Mouse (Mus musculus): Measurements from ENCODE around the gene Adam12.

Adam12 gene

DNA sequence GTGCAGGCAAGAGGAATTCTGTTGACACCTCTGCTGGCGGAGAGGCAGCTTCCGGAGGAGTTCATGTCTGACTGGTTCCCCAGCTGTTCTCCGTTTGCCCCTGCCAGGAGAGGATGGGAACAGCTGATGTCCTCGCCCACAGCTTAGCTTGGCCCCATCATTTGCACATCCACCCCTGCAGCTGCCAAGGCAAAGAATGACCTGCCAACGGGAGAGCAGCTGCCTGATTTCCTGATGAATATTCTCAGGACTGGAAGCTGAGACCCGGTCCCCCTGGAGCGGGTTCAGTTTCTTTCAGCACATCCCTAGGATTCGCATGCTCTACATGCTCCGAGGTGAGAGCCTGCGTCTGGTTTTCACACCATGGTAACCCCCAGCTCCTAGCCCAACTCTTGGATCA, 24.0 kb downstream of the Adam12 start:
- no peaks in the 10 kb centered on the region for H3K9me3 ChIP-seq (ENCODE audit: low read length)
- H3K4me1 ChIP-seq (replicated peaks; ENCODE audit: low read depth, low read length), result no peaks in the 10 kb centered on the region
- no peak for TF ChIP-seq NANOG (IDR thresholded peaks at IDR 0.05; ENCODE audit: borderline replicate concordance, low read length)
- TF ChIP-seq POU5F1 (IDR thresholded peaks at IDR 0.05; ENCODE audit: borderline replicate concordance, low read length), result no peak
- TF ChIP-seq CTCF (conservative IDR thresholded peaks at IDR 0.05; ENCODE audit: low read length), result no peak
- H3K27me3 ChIP-seq (ENCODE audit: insufficient read depth, low read length), result peaks cover 11% of the 10 kb centered on the region
- H3K4me3 ChIP-seq (replicated peaks; ENCODE audit: low read length), result no peak overlapping the region
- H3K36me3 ChIP-seq (ENCODE audit: insufficient read depth, low read length), result no peaks in the 10 kb centered on the region

DNA sequence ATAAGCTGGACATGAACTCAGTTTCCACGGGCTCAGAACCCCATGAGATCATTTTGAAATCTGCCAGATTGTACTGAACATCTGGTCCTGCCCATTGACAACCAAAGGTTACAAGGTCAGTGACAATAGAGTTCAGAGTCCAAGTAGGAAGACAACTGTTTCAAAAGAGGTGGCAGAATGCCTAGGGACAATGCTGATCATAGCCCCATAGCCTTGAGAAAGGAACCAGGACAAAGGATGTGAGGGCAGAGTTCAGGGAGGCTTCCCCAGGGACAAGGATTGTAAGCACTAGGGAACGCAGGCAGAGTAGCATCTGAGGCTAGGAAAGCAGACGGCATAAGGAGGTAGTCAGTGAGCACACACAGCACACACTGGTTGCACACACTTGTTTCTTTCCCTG, 38.9 kb downstream of the Adam12 start:
- no peak overlapping the region for H3K4me3 ChIP-seq (replicated peaks; ENCODE audit: low read length)
- TF ChIP-seq CTCF (conservative IDR thresholded peaks at IDR 0.05; ENCODE audit: low read length) (no peak), NANOG (IDR thresholded peaks at IDR 0.05; ENCODE audit: borderline replicate concordance, low read length) (no peak), POU5F1 (IDR thresholded peaks at IDR 0.05; ENCODE audit: borderline replicate concordance, low read length) (no peak)
- H3K36me3 ChIP-seq (ENCODE audit: insufficient read depth, low read length), result no peaks in the 10 kb centered on the region
- no peaks in the 10 kb centered on the region for H3K9me3 ChIP-seq (ENCODE audit: low read length)
- no peaks in the 10 kb centered on the region for H3K4me1 ChIP-seq (replicated peaks; ENCODE audit: low read depth, low read length)
- no peaks in the 10 kb centered on the region for H3K27me3 ChIP-seq (ENCODE audit: insufficient read depth, low read length)

DNA sequence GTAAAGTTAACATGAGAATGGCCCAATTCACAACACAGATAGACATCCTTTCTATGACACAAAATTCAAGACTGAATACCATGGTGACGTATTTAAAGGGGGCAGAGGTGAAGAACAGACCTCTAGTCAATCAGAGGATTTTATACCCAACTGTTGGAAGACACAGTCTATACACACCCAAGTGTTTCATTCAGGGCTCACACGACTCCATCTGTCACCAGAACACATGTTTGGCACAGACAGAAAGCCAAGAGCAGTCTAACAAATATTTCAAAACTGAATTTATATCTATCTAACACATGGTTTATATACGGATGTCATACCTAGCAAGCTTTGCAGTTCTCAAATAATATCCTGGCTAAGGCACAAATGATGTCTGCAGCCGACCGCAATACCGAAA, 41.8 kb downstream of the Adam12 start:
- no peak for TF ChIP-seq NANOG (IDR thresholded peaks at IDR 0.05; ENCODE audit: borderline replicate concordance, low read length)
- no peak for TF ChIP-seq POU5F1 (IDR thresholded peaks at IDR 0.05; ENCODE audit: borderline replicate concordance, low read length)
- no peak for TF ChIP-seq CTCF (conservative IDR thresholded peaks at IDR 0.05; ENCODE audit: low read length)

DNA sequence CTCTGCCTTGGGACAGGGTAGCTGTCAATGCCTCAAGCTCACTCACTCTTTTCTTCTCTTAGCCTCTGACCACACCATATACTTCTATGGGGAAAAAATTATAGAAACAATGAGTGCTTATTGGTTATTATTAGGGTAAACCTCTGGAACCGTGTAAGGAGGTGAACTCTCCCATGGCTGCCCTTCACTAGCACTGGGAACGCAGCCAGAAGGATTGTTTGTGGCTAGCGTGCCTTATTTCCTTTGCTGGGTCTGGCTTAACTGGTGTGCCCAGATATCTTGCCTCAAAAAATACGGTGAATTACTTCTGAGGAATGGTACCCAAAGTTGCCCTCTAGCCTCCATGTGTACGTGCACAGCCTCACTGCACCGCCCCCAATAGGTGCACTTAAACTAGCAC, 43.4 kb downstream of the Adam12 start:
- Histone ChIP-seq H3K27me3 (ENCODE audit: insufficient read depth, low read length) (no peaks in the 10 kb centered on the region), H3K9me3 (ENCODE audit: low read length) (peaks cover 6% of the 10 kb centered on the region), H3K36me3 (ENCODE audit: insufficient read depth, low read length) (no peaks in the 10 kb centered on the region), H3K4me1 (replicated peaks; ENCODE audit: low read depth, low read length) (no peaks in the 10 kb centered on the region), H3K4me3 (replicated peaks; ENCODE audit: low read length) (no peak overlapping the region)
- TF ChIP-seq CTCF (conservative IDR thresholded peaks at IDR 0.05; ENCODE audit: low read length) (no peak), POU5F1 (IDR thresholded peaks at IDR 0.05; ENCODE audit: borderline replicate concordance, low read length) (no peak), NANOG (IDR thresholded peaks at IDR 0.05; ENCODE audit: borderline replicate concordance, low read length) (no peak)

More for the DNA sequence above, 41.8 kb downstream of the Adam12 start:
- Histone ChIP-seq H3K27me3 (ENCODE audit: insufficient read depth, low read length) (no peaks in the 10 kb centered on the region), H3K4me1 (replicated peaks; ENCODE audit: low read depth, low read length) (no peaks in the 10 kb centered on the region), H3K36me3 (ENCODE audit: insufficient read depth, low read length) (no peaks in the 10 kb centered on the region), H3K4me3 (replicated peaks; ENCODE audit: low read length) (no peak overlapping the region), H3K9me3 (ENCODE audit: low read length) (peaks cover under 1% of the 10 kb centered on the region)

DNA sequence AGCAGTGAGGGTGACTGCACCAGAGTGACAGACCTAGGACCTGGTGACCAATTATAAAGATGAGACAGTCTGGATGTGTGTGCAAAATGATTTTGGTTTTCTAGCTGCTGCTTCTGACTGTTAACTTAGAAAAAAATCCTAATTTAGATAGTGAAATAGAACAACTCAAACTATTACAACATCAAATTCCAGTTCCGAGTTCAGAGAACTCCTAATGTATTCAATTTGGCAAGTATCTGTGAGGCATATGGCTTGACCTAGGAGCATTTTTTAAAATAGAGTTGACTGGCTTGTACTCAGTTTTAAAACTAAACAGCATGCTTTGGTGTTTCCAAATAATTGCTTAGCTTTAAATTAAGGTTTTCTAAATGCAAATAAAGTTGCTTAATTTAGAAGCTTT, 44.0 kb downstream of the Adam12 start:
- TF ChIP-seq CTCF (conservative IDR thresholded peaks at IDR 0.05; ENCODE audit: low read length) (no peak), NANOG (IDR thresholded peaks at IDR 0.05; ENCODE audit: borderline replicate concordance, low read length) (no peak), POU5F1 (IDR thresholded peaks at IDR 0.05; ENCODE audit: borderline replicate concordance, low read length) (no peak)
- Histone ChIP-seq H3K27me3 (ENCODE audit: insufficient read depth, low read length) (no peaks in the 10 kb centered on the region), H3K4me1 (replicated peaks; ENCODE audit: low read depth, low read length) (no peaks in the 10 kb centered on the region), H3K9me3 (ENCODE audit: low read length) (peaks cover 6% of the 10 kb centered on the region), H3K36me3 (ENCODE audit: insufficient read depth, low read length) (no peaks in the 10 kb centered on the region), H3K4me3 (replicated peaks; ENCODE audit: low read length) (no peak overlapping the region)

DNA sequence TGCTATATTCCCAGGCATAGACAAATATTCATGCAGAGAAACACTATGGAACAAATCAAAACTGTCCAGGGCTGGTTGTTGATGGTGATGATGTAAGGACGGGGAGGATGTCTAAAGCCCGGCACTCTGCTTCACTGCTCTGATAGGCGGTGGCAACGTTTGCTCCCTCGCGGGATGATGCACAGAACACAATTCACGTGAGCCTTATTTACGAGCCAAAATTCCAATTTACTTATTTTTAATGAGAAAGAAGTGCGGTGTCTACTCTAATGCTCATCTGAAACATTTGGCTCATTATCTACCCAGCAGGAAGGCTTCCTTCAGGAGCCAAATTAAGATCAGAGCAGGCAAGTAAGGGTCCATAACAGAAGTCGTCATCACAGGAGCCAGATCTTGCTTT, 45.4 kb downstream of the Adam12 start:
- no peaks in the 10 kb centered on the region for H3K36me3 ChIP-seq (ENCODE audit: insufficient read depth, low read length)
- TF ChIP-seq POU5F1 (IDR thresholded peaks at IDR 0.05; ENCODE audit: borderline replicate concordance, low read length) (no peak), CTCF (conservative IDR thresholded peaks at IDR 0.05; ENCODE audit: low read length) (no peak), NANOG (IDR thresholded peaks at IDR 0.05; ENCODE audit: borderline replicate concordance, low read length) (no peak)
- H3K9me3 ChIP-seq (ENCODE audit: low read length), result peaks cover 6% of the 10 kb centered on the region
- no peaks in the 10 kb centered on the region for H3K27me3 ChIP-seq (ENCODE audit: insufficient read depth, low read length)
- H3K4me3 ChIP-seq (replicated peaks; ENCODE audit: low read length), result no peak overlapping the region
- H3K4me1 ChIP-seq (replicated peaks; ENCODE audit: low read depth, low read length), result no peaks in the 10 kb centered on the region

DNA sequence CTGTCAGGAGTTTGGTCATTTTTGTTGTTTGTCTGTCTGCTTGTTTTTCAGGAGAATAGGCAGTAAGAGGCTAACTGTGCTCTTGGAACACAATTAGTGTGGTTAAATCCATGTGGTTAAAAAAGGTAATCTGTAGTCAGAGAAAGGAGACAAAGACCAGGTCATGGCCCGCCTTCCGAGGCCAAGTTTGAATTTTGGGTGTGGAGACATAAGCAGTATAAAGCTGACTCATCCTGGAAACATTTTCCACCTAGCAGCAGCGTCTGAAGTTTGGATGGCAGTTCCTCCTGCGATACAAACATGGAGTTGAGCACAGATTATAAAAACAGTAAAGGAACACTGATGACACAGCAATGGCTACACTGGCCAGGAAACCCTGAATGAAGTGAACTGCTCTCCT, 46.2 kb downstream of the Adam12 start:
- Histone ChIP-seq H3K36me3 (ENCODE audit: insufficient read depth, low read length) (no peaks in the 10 kb centered on the region), H3K4me3 (replicated peaks; ENCODE audit: low read length) (no peak overlapping the region), H3K4me1 (replicated peaks; ENCODE audit: low read depth, low read length) (no peaks in the 10 kb centered on the region), H3K9me3 (ENCODE audit: low read length) (peaks cover 6% of the 10 kb centered on the region), H3K27me3 (ENCODE audit: insufficient read depth, low read length) (no peaks in the 10 kb centered on the region)
- TF ChIP-seq CTCF (conservative IDR thresholded peaks at IDR 0.05; ENCODE audit: low read length) (no peak), POU5F1 (IDR thresholded peaks at IDR 0.05; ENCODE audit: borderline replicate concordance, low read length) (no peak), NANOG (IDR thresholded peaks at IDR 0.05; ENCODE audit: borderline replicate concordance, low read length) (no peak)

DNA sequence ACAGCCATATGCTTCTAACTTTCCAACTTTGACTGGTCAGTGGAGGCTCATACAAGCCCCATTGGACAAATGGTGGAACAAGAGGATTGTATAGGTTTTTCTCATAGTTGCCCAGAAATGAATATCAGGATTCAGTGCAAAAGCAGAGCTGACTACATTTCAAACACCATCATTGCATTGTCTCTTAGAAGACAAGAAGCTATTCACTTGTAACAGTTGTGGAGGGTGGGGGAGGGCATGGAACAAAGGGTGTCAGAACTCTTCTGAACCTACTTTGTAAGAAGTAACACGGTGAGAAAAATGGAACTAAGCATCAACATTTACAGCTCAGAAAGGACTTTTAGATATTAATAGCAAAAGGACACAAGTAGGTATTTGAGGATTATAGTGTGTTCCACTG, 50.2 kb downstream of the Adam12 start:
- H3K4me1 ChIP-seq (replicated peaks; ENCODE audit: low read depth, low read length), result no peaks in the 10 kb centered on the region
- H3K27me3 ChIP-seq (ENCODE audit: insufficient read depth, low read length), result no peaks in the 10 kb centered on the region
- peaks cover 6% of the 10 kb centered on the region for H3K9me3 ChIP-seq (ENCODE audit: low read length)
- no peak overlapping the region for H3K4me3 ChIP-seq (replicated peaks; ENCODE audit: low read length)
- TF ChIP-seq NANOG (IDR thresholded peaks at IDR 0.05; ENCODE audit: borderline replicate concordance, low read length), result no peak
- TF ChIP-seq CTCF (conservative IDR thresholded peaks at IDR 0.05; ENCODE audit: low read length), result no peak
- TF ChIP-seq POU5F1 (IDR thresholded peaks at IDR 0.05; ENCODE audit: borderline replicate concordance, low read length), result no peak
- H3K36me3 ChIP-seq (ENCODE audit: insufficient read depth, low read length), result no peaks in the 10 kb centered on the region

DNA sequence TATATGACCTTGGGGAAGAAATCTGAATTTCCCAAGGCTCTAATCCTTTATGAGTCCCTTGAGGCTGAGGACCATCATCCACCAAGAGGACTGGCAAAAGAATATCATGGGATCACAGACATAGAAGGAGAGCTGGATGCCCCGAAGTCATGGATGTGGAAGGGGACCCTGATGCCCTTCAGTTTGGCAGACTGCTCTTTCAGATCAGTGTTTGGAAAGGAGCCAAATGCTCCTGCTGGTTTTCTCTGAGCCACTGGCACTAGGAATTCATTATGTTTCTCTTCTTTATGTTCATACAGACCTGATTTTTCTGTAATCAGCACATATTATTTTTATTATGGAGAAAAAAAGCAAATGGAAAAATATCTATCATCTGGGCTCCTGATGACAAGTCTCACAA, 50.9 kb downstream of the Adam12 start:
- no peaks in the 10 kb centered on the region for H3K27me3 ChIP-seq (ENCODE audit: insufficient read depth, low read length)
- H3K4me3 ChIP-seq (replicated peaks; ENCODE audit: low read length), result no peak overlapping the region
- TF ChIP-seq NANOG (IDR thresholded peaks at IDR 0.05; ENCODE audit: borderline replicate concordance, low read length) (no peak), POU5F1 (IDR thresholded peaks at IDR 0.05; ENCODE audit: borderline replicate concordance, low read length) (no peak), CTCF (conservative IDR thresholded peaks at IDR 0.05; ENCODE audit: low read length) (no peak)
- H3K9me3 ChIP-seq (ENCODE audit: low read length), result peaks cover 6% of the 10 kb centered on the region
- no peaks in the 10 kb centered on the region for H3K4me1 ChIP-seq (replicated peaks; ENCODE audit: low read depth, low read length)
- H3K36me3 ChIP-seq (ENCODE audit: insufficient read depth, low read length), result no peaks in the 10 kb centered on the region

All from E14TG2a.4 (cell line).